15 mouse cellular contexts compared by ENCODE assay signal in genomic region chr11:96365441-96366091, GRCm38 (mm10). TPM values are rescaled to one million over a fixed set of nuclear protein-coding genes. Genes with fewer than 3 reads are reported as not detected.
DNase-seq lines count a peak whose midpoint lies in the region; ATAC-seq lines count a peak whose summit lies in the region.
"Had no signal": no experiment of that assay in that cellular context is flagged by ENCODE, and none has a peak within 500 bp of the region (broad histone marks: within the 10 kb centered on the region; RNA-seq: fewer than 3 reads in every experiment).

Gene Hoxb1 (plus strand): TSS chr11:96365752.

- no peaks in the 10 kb centered on the region for H3K9me3 ChIP-seq in kidney, embryonic 14.5 days (ENCODE audit: control insufficient read depth, low read length)
- no peaks in the 10 kb centered on the region for H3K9me3 ChIP-seq in hindbrain, embryonic 11.5 days (ENCODE audit: control insufficient read depth, low read length)

- H3K4me2 ChIP-seq in kidney, embryonic 14.5 days (replicated peaks; ENCODE audit: low read depth, low read length): peak within 1 kb of the TSS; percentile 40
- peak within 1 kb of the TSS; percentile 40 for H3K4me2 ChIP-seq in hindbrain, embryonic 11.5 days (replicated peaks; ENCODE audit: low read depth, low read length)

- H3K4me1 ChIP-seq in kidney, embryonic 14.5 days (ENCODE audit: control insufficient read depth, insufficient read depth, low read length): peaks cover 29% of the 10 kb centered on the region; the same call in 1 of the 2 replicates
- no peaks in the 10 kb centered on the region; the same call in 1 of the 2 replicates for H3K4me1 ChIP-seq in brown adipose tissue, adult 24 weeks (ENCODE audit: control insufficient read depth, insufficient read depth, insufficient read length, low read length)
- peaks cover 10% of the 10 kb centered on the region for H3K4me1 ChIP-seq in hindbrain, embryonic 11.5 days (replicated peaks; ENCODE audit: control insufficient read depth, insufficient read depth, low read length)

- peak; percentile 20 for ATAC-seq in kidney, embryonic 14.5 days (ENCODE audit: low FRiP score, low TSS enrichment)
- peak; percentile 69 for ATAC-seq in hindbrain, embryonic 11.5 days (ENCODE audit: low FRiP score)
- ATAC-seq in megakaryocyte, adult 5-6 weeks (ENCODE audit: poor library complexity, severe bottlenecking): peak; percentile 25; the same call in 1 of the 2 replicates
- ATAC-seq: forebrain, postnatal 0 days; inflammation-experienced regulatory T-cells, adult 6 months; midbrain, embryonic 16.5 days had no signal

- peak within 1 kb of the TSS; percentile 22 for H3K4me3 ChIP-seq in kidney, embryonic 14.5 days (ENCODE audit: low read length)
- H3K4me3 ChIP-seq in brown adipose tissue, adult 24 weeks (ENCODE audit: insufficient read depth, low read depth, low read length): peak within 1 kb of the TSS; percentile 27
- peak within 1 kb of the TSS; percentile 33 for H3K4me3 ChIP-seq in hindbrain, embryonic 11.5 days (ENCODE audit: low read depth, low read length)

- H3K9ac ChIP-seq in kidney, embryonic 14.5 days (ENCODE audit: low read depth, low read length): peak within 1 kb of the TSS; percentile 0; the same call in 1 of the 2 replicates
- H3K9ac ChIP-seq in hindbrain, embryonic 11.5 days (ENCODE audit: low read depth, low read length): peak within 1 kb of the TSS; percentile 40; the same call in 1 of the 2 replicates
- H3K9ac ChIP-seq: forebrain, postnatal 0 days had no signal

- DNase-seq in kidney, adult 9 months: no peak
- DNase-seq in hindbrain, embryonic 11.5 days (ENCODE audit: low spot score): peak; percentile 65
- DNase-seq in cerebellum, postnatal 10 days: no peak
- DNase-seq in thymus, postnatal 4 days: no peak
- DNase-seq in spleen, postnatal 14 days (ENCODE audit: low spot score in 2 of 2): no peak
- DNase-seq: cerebellum, adult 8-10 months; forebrain, postnatal 0 days; thymus, postnatal 25 days had no signal

- 11% methylated on average over 26 of the region's 26 CpGs for WGBS in kidney, embryonic 14.5 days
- 1% methylated on average over 26 of the region's 26 CpGs for WGBS in hindbrain, embryonic 11.5 days

- H3K27ac ChIP-seq in kidney, embryonic 14.5 days (ENCODE audit: low read depth, low read length): no peak within 1 kb of the TSS
- H3K27ac ChIP-seq in brown adipose tissue, adult 24 weeks (replicated peaks; ENCODE audit: low read depth, low read length): no peak within 1 kb of the TSS
- H3K27ac ChIP-seq in hindbrain, embryonic 11.5 days (ENCODE audit: low read depth, low read length): no peak within 1 kb of the TSS

- H3K27me3 ChIP-seq in kidney, embryonic 14.5 days (ENCODE audit: control insufficient read depth, insufficient read depth, low read length): peaks cover 10% of the 10 kb centered on the region
- H3K27me3 ChIP-seq in hindbrain, embryonic 11.5 days (ENCODE audit: control insufficient read depth, insufficient read depth, low read length): peaks cover 69% of the 10 kb centered on the region

- H3K36me3 ChIP-seq in kidney, embryonic 14.5 days (ENCODE audit: control insufficient read depth, insufficient read depth, low read length): no peaks in the 10 kb centered on the region
- H3K36me3 ChIP-seq in hindbrain, embryonic 11.5 days (ENCODE audit: control insufficient read depth, insufficient read depth, low read length): no peaks in the 10 kb centered on the region

RNA-seq across cellular contexts. Expression of gene Hoxb1, which starts in this region (rescaled TPM):
- 0.27 and 0.37 TPM in 2 replicates for polyA plus RNA-seq in kidney, embryonic 14.5 days (2014; fragmentation: Nextera tagmentation; extraction: Ambion mirVana)
- polyA plus RNA-seq in brown adipose tissue, adult 24 weeks (2012; ENCODE audit: insufficient read depth, insufficient read length, missing spikeins): not detected in 2 replicates
- polyA plus RNA-seq in hindbrain, embryonic 11.5 days (2014; fragmentation: Nextera tagmentation; extraction: Ambion mirVana): 7.3 and 8.2 TPM in 2 replicates
- total RNA-seq in megakaryocyte, adult 5-6 weeks (2015): not detected in 2 replicates
- total RNA-seq in megakaryocyte, adult 5-6 weeks (2017): not detected in 2 replicates
- total RNA-seq: adrenal gland, adult 18-20 months; forebrain, postnatal 0 days; left cerebral cortex, postnatal 36 days had no signal
- polyA plus RNA-seq: forebrain, postnatal 0 days; inflammation-experienced regulatory T-cells, adult 6 months; midbrain, embryonic 16.5 days had no signal

Comparison
In these comparisons a context has a peak if more than half of its experiments do, and no peak if none do; other contexts are left out.
1. Peak in ATAC-seq, H3K4me3 ChIP-seq, H3K9ac ChIP-seq and H3K4me2 ChIP-seq in kidney, embryonic 14.5 days; RNA of the gene not detected or under 1 TPM.
2. Peak in ATAC-seq in megakaryocyte, adult 5-6 weeks; RNA of the gene not detected or under 1 TPM.